Mouse (Mus musculus): ENCODE results near the gene Asprv1. TPM values are rescaled to one million over a fixed set of nuclear protein-coding genes. Genes with fewer than 3 reads are reported as not detected.

The Asprv1 gene
- 0.92 and 1.6 TPM in 2 replicates for polyA plus RNA-seq (2015; fragmentation: Nextera tagmentation; extraction: Ambion mirVana)

DNA sequence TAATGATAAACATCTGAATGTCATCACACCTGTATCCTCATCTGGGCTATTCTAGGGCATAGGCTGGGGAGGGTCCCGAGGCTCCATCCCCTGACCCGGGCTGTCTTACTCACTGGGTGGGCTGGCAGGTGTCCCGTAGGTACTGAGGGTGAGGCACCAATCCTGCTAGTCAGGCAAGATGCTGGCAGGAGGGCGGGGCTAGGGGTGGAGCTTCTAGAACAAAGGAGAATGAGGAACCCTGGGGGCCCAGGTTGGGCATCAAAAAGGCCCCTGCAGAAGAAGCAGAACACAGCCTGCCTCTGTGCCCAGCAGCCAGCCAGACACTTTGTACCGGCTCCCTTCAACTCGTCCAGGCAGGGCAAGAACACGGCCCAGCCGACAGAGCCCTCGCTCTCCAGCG, at the start of gene Asprv1:
Gene Asprv1 (plus strand): TSS at position 219 of the 400 bp plus-strand sequence.
- H3K27ac ChIP-seq (ENCODE audit: low read length): no peak within 1 kb of the TSS
- no peaks in the 10 kb centered on the region for H3K27me3 ChIP-seq (replicated peaks; ENCODE audit: control insufficient read depth, insufficient read depth, low read length)
- H3K4me2 ChIP-seq (ENCODE audit: low read length): no peak within 1 kb of the TSS
- no peak within 1 kb of the TSS for H3K4me3 ChIP-seq (replicated peaks; ENCODE audit: low read length)
- H3K36me3 ChIP-seq (ENCODE audit: control insufficient read depth, insufficient read depth): no peaks in the 10 kb centered on the region
- H3K4me1 ChIP-seq (replicated peaks; ENCODE audit: control insufficient read depth, insufficient read depth, low read length): no peaks in the 10 kb centered on the region
- no peak within 1 kb of the TSS for H3K9ac ChIP-seq (replicated peaks; ENCODE audit: low read depth, low read length)
- no peaks in the 10 kb centered on the region for H3K9me3 ChIP-seq (ENCODE audit: control insufficient read depth, low read length)
- no peak for ATAC-seq
- 53% methylated on average over 10 of the region's 10 CpGs for WGBS

DNA sequence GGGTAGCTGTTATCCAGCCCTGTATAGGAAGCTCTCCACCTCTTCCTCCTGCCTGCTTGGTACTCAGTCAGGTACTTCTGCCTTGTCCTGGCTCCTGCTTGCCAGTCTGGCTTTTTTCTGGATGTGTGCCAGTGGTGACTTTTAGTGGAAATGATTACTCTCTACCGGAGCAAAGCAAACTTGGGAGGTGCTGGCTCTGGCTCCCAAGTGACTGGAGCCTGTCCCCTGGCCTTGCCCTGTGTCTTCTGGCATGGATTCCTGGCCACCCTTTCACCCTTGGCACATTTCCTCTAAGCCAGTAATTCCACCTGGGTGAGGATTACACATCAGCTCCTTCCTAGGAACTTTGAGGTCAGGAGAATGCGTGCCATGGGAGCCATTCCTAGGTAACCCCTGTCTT, 49.6 kb upstream of the Asprv1 start:
- H3K9ac ChIP-seq (replicated peaks; ENCODE audit: low read depth, low read length): no peak overlapping the region
- no peaks in the 10 kb centered on the region for H3K27me3 ChIP-seq (replicated peaks; ENCODE audit: control insufficient read depth, insufficient read depth, low read length)
- no peak overlapping the region for H3K27ac ChIP-seq (ENCODE audit: low read length)
- no peak overlapping the region for H3K4me2 ChIP-seq (ENCODE audit: low read length)
- H3K4me1 ChIP-seq (replicated peaks; ENCODE audit: control insufficient read depth, insufficient read depth, low read length): no peaks in the 10 kb centered on the region
- H3K9me3 ChIP-seq (ENCODE audit: control insufficient read depth, low read length): no peaks in the 10 kb centered on the region
- H3K4me3 ChIP-seq (replicated peaks; ENCODE audit: low read length): no peak overlapping the region
- no peak for ATAC-seq
- no peaks in the 10 kb centered on the region for H3K36me3 ChIP-seq (ENCODE audit: control insufficient read depth, insufficient read depth)
- WGBS: 64% methylated on average over 2 of the region's 2 CpGs

GRCm38 (mm10) chr6:86579066-86579784, 48.7 kb upstream of the Asprv1 start:
- Histone ChIP-seq H3K36me3 (ENCODE audit: control insufficient read depth, insufficient read depth) (no peaks in the 10 kb centered on the region), H3K27me3 (replicated peaks; ENCODE audit: control insufficient read depth, insufficient read depth, low read length) (no peaks in the 10 kb centered on the region), H3K4me3 (replicated peaks; ENCODE audit: low read length) (no peak overlapping the region), H3K9me3 (ENCODE audit: control insufficient read depth, low read length) (no peaks in the 10 kb centered on the region), H3K27ac (ENCODE audit: low read length) (no peak overlapping the region), H3K4me2 (ENCODE audit: low read length) (no peak overlapping the region), H3K4me1 (replicated peaks; ENCODE audit: control insufficient read depth, insufficient read depth, low read length) (peaks cover 3% of the 10 kb centered on the region), H3K9ac (replicated peaks; ENCODE audit: low read depth, low read length) (no peak overlapping the region)
- 48% methylated on average over 2 of the region's 2 CpGs for WGBS
- ATAC-seq: no peak

- Histone ChIP-seq H3K27me3 (replicated peaks; ENCODE audit: control insufficient read depth, insufficient read depth, low read length) (no peaks in the 10 kb centered on the region), H3K9me3 (ENCODE audit: control insufficient read depth, low read length) (no peaks in the 10 kb centered on the region), H3K27ac (ENCODE audit: low read length) (no peak overlapping the region), H3K4me2 (ENCODE audit: low read length) (no peak overlapping the region), H3K4me1 (replicated peaks; ENCODE audit: control insufficient read depth, insufficient read depth, low read length) (peaks cover 10% of the 10 kb centered on the region), H3K4me3 (replicated peaks; ENCODE audit: low read length) (no peak overlapping the region), H3K9ac (replicated peaks; ENCODE audit: low read depth, low read length) (no peak overlapping the region), H3K36me3 (ENCODE audit: control insufficient read depth, insufficient read depth) (no peaks in the 10 kb centered on the region)
- 77% methylated on average over 3 of the region's 3 CpGs for WGBS
- no peak for ATAC-seq
Measured at GRCm38 (mm10) chr6:86579926-86580325, 48.0 kb upstream of the Asprv1 start.

GRCm38 (mm10) chr6:86583141-86583540, 44.8 kb upstream of the Asprv1 start:
- ATAC-seq: no peak
- 93% methylated on average over 3 of the region's 3 CpGs for WGBS
- Histone ChIP-seq H3K27ac (ENCODE audit: low read length) (no peak overlapping the region), H3K4me1 (replicated peaks; ENCODE audit: control insufficient read depth, insufficient read depth, low read length) (peaks cover 17% of the 10 kb centered on the region), H3K9ac (replicated peaks; ENCODE audit: low read depth, low read length) (no peak overlapping the region), H3K27me3 (replicated peaks; ENCODE audit: control insufficient read depth, insufficient read depth, low read length) (no peaks in the 10 kb centered on the region), H3K4me3 (replicated peaks; ENCODE audit: low read length) (no peak overlapping the region), H3K4me2 (ENCODE audit: low read length) (no peak overlapping the region), H3K9me3 (ENCODE audit: control insufficient read depth, low read length) (no peaks in the 10 kb centered on the region), H3K36me3 (ENCODE audit: control insufficient read depth, insufficient read depth) (no peaks in the 10 kb centered on the region)

DNA sequence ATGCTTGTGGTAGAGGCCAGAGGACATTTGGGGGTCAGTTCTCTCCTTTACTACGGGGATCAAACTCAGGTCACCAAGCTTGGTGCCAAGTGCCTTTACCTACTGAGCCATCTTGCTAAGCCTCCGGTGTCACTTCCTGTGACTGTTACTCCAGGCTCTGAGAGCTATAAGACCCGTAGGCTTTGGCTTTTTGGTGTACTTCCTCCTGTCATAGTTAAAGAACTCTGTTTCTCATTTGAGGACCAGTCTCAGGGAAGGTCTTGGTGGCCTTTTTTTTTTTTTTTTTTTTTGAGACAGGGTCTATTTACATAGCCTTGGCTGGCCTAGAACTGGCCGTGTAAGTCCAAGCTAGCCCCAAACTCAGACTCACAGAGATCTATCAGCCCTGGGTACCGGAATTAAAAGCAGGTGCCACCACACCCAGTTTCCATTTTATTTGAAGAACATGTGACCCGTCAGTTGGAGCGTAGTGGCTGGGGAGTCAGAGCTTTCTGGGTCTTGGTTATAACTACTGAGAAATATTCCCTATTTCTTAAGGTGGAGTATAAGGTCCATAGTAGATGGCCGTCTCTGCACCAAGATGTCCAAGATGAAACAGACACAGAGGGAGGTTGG, 44.3 kb upstream of the Asprv1 start:
- Histone ChIP-seq H3K4me3 (replicated peaks; ENCODE audit: low read length) (no peak overlapping the region), H3K27ac (ENCODE audit: low read length) (no peak overlapping the region), H3K27me3 (replicated peaks; ENCODE audit: control insufficient read depth, insufficient read depth, low read length) (no peaks in the 10 kb centered on the region), H3K4me2 (ENCODE audit: low read length) (no peak overlapping the region), H3K4me1 (replicated peaks; ENCODE audit: control insufficient read depth, insufficient read depth, low read length) (peaks cover 17% of the 10 kb centered on the region), H3K9ac (replicated peaks; ENCODE audit: low read depth, low read length) (0 out of 2 replicates have a peak overlapping the region, but pooled peaks have one; percentile 60), H3K36me3 (ENCODE audit: control insufficient read depth, insufficient read depth) (no peaks in the 10 kb centered on the region), H3K9me3 (ENCODE audit: control insufficient read depth, low read length) (no peaks in the 10 kb centered on the region)
- ATAC-seq: no peak
- WGBS: 92% methylated on average over 8 of the region's 8 CpGs

GRCm38 (mm10) chr6:86584296-86585015, 43.5 kb upstream of the Asprv1 start:
- Histone ChIP-seq H3K27ac (ENCODE audit: low read length) (peak overlapping the region; percentile 94), H3K36me3 (ENCODE audit: control insufficient read depth, insufficient read depth) (no peaks in the 10 kb centered on the region), H3K27me3 (replicated peaks; ENCODE audit: control insufficient read depth, insufficient read depth, low read length) (no peaks in the 10 kb centered on the region), H3K4me1 (replicated peaks; ENCODE audit: control insufficient read depth, insufficient read depth, low read length) (peaks cover 17% of the 10 kb centered on the region), H3K9ac (replicated peaks; ENCODE audit: low read depth, low read length) (peak overlapping the region; percentile 60), H3K4me3 (replicated peaks; ENCODE audit: low read length) (peak overlapping the region; percentile 46), H3K4me2 (ENCODE audit: low read length) (peak overlapping the region; percentile 60), H3K9me3 (ENCODE audit: control insufficient read depth, low read length) (no peaks in the 10 kb centered on the region)
- peak; percentile 74 for ATAC-seq
- 23% methylated on average over 14 of the region's 14 CpGs for WGBS

GRCm38 (mm10) chr6:86585070-86585600, 42.8 kb upstream of the Asprv1 start:
- H3K27ac ChIP-seq (ENCODE audit: low read length): peak overlapping the region; percentile 94
- no peaks in the 10 kb centered on the region for H3K36me3 ChIP-seq (ENCODE audit: control insufficient read depth, insufficient read depth)
- H3K27me3 ChIP-seq (replicated peaks; ENCODE audit: control insufficient read depth, insufficient read depth, low read length): no peaks in the 10 kb centered on the region
- peak overlapping the region; percentile 60 for H3K4me2 ChIP-seq (ENCODE audit: low read length)
- H3K9ac ChIP-seq (replicated peaks; ENCODE audit: low read depth, low read length): peak overlapping the region; percentile 60
- 3% methylated on average over 16 of the region's 16 CpGs for WGBS
- ATAC-seq: peak; percentile 92
- H3K4me3 ChIP-seq (replicated peaks; ENCODE audit: low read length): peak overlapping the region; percentile 46
- H3K9me3 ChIP-seq (ENCODE audit: control insufficient read depth, low read length): no peaks in the 10 kb centered on the region
- peaks cover 17% of the 10 kb centered on the region for H3K4me1 ChIP-seq (replicated peaks; ENCODE audit: control insufficient read depth, insufficient read depth, low read length)

DNA sequence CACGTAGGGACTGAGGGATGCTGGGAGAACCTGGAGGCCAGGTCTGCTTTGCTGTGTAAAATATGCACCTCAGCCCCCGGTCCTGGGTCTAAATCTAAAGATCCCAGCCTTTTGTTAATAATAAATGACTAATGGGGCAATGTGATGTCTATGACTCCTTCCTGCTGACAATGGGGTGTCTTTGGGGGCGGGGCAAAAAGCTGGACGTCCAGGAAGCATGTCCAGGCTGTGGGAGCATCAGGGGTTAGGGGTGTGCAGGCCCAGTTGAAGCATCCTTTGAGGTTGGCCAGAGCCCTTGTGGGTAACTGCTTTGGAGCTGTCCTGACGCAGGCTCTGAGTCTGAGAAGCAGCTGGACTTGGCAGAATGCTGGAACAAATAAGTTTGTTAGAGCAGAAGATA, 41.9 kb upstream of the Asprv1 start:
- peaks cover 17% of the 10 kb centered on the region for H3K4me1 ChIP-seq (replicated peaks; ENCODE audit: control insufficient read depth, insufficient read depth, low read length)
- H3K4me3 ChIP-seq (replicated peaks; ENCODE audit: low read length): no peak overlapping the region
- H3K27ac ChIP-seq (ENCODE audit: low read length): no peak overlapping the region
- H3K9ac ChIP-seq (replicated peaks; ENCODE audit: low read depth, low read length): no peak overlapping the region
- WGBS: 62% methylated on average over 5 of the region's 5 CpGs
- no peak for ATAC-seq
- H3K9me3 ChIP-seq (ENCODE audit: control insufficient read depth, low read length): no peaks in the 10 kb centered on the region
- H3K27me3 ChIP-seq (replicated peaks; ENCODE audit: control insufficient read depth, insufficient read depth, low read length): no peaks in the 10 kb centered on the region
- no peaks in the 10 kb centered on the region for H3K36me3 ChIP-seq (ENCODE audit: control insufficient read depth, insufficient read depth)
- no peak overlapping the region for H3K4me2 ChIP-seq (ENCODE audit: low read length)
